Mouse (Mus musculus): ENCODE data around the gene Arfip1. TPM values are rescaled to one million over a fixed set of nuclear protein-coding genes. Genes with fewer than 3 reads are reported as not detected.

The Arfip1 gene
- polyA plus RNA-seq, 1 experiment from 2014 or later = 36.5 TPM

DNA sequence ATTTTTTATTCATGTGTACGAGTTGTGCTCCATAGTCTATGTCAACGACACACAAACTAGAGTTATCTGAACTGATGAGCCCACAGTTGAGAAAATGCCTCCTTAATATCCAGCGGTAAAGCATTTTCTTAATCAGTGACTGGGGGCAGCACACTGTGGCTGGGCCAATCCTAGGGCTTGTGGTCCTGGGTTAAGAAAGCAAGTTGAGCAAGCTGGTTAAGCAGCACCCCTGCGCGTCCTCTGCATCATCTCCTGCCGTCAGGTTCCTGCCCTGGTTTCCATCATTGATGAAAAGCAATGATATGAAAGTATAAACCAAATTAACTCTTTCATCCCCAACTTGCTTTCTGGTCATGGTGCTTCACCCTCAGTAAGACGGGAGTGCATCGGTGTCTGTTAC, 89.8 kb downstream of the Arfip1 start:
- H3K27me3 ChIP-seq (ENCODE audit: control insufficient read depth, insufficient read depth, low read length) = no peaks in the 10 kb centered on the region
- H3K27ac ChIP-seq (ENCODE audit: low read depth, low read length) = no peak overlapping the region
- H3K4me3 ChIP-seq (ENCODE audit: low read depth, low read length) = no peak overlapping the region
- no peak overlapping the region for H3K9ac ChIP-seq (ENCODE audit: low read depth, low read length)
- ATAC-seq (ENCODE audit: low FRiP score) (no peak), DNase-seq (ENCODE audit: low spot score) (no peak)
- H3K9me3 ChIP-seq (ENCODE audit: control insufficient read depth, low read length) = no peaks in the 10 kb centered on the region
- 95% methylated on average over 8 of the region's 8 CpGs for WGBS
- H3K36me3 ChIP-seq (ENCODE audit: control insufficient read depth, insufficient read depth, low read length) = no peaks in the 10 kb centered on the region
- H3K4me1 ChIP-seq (replicated peaks; ENCODE audit: control insufficient read depth, insufficient read depth, low read length) = no peaks in the 10 kb centered on the region
- no peak overlapping the region for H3K4me2 ChIP-seq (replicated peaks; ENCODE audit: low read depth, low read length)

DNA sequence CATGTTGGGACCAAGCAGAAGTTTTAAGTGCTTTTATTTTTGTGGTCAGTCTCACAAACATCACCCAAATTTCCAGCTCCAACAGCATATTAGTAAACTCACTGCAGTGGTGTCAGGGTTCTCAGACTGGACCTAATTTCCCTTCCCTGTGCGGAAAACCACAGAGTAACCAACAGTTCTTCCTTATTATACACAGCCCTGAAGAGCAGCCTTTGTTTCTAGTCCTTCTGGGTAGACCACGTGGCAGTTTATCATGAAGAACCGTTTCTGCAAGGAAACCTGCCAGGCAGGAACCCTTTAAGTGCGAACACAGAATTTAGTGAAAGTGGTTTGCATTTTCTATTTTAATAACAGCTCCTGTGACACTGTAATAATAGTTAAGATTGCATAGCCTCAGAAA, 90.3 kb downstream of the Arfip1 start:
- no peaks in the 10 kb centered on the region for H3K27me3 ChIP-seq (ENCODE audit: control insufficient read depth, insufficient read depth, low read length)
- no peaks in the 10 kb centered on the region for H3K36me3 ChIP-seq (ENCODE audit: control insufficient read depth, insufficient read depth, low read length)
- ATAC-seq (ENCODE audit: low FRiP score) (no peak), DNase-seq (ENCODE audit: low spot score) (no peak)
- no peak overlapping the region for H3K4me2 ChIP-seq (replicated peaks; ENCODE audit: low read depth, low read length)
- no peak overlapping the region for H3K9ac ChIP-seq (ENCODE audit: low read depth, low read length)
- H3K27ac ChIP-seq (ENCODE audit: low read depth, low read length) = no peak overlapping the region
- no peaks in the 10 kb centered on the region for H3K9me3 ChIP-seq (ENCODE audit: control insufficient read depth, low read length)
- H3K4me1 ChIP-seq (replicated peaks; ENCODE audit: control insufficient read depth, insufficient read depth, low read length) = no peaks in the 10 kb centered on the region
- WGBS = 86% methylated on average over 4 of the region's 4 CpGs
- H3K4me3 ChIP-seq (ENCODE audit: low read depth, low read length) = no peak overlapping the region

DNA sequence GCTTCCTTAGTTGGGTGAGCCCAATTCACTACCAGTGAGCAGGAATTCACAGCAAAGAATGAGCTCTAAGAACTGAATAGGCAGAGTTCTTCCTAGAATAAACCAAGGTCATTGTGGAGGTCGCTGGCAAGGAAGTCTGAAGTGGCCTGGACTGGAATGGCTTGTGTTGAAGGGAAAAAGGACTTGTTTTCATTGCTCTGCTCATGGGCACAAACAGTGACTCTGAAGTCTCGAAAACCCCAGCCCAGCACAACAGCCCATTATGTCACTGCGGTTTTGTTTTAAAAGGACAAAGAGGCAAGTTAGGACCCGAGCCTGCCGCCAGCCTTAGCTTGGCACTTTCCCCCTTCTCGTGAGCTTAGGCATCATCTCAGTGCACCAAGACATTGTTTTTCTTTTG, 93.7 kb downstream of the Arfip1 start:
- no peak overlapping the region for H3K27ac ChIP-seq (ENCODE audit: low read depth, low read length)
- ATAC-seq (ENCODE audit: low FRiP score) (no peak), DNase-seq (ENCODE audit: low spot score) (no peak)
- no peak overlapping the region for H3K4me3 ChIP-seq (ENCODE audit: low read depth, low read length)
- no peak overlapping the region for H3K4me2 ChIP-seq (replicated peaks; ENCODE audit: low read depth, low read length)
- H3K9ac ChIP-seq (ENCODE audit: low read depth, low read length) = no peak overlapping the region
- H3K9me3 ChIP-seq (ENCODE audit: control insufficient read depth, low read length) = no peaks in the 10 kb centered on the region
- no peaks in the 10 kb centered on the region for H3K27me3 ChIP-seq (ENCODE audit: control insufficient read depth, insufficient read depth, low read length)
- no peaks in the 10 kb centered on the region for H3K4me1 ChIP-seq (replicated peaks; ENCODE audit: control insufficient read depth, insufficient read depth, low read length)
- H3K36me3 ChIP-seq (ENCODE audit: control insufficient read depth, insufficient read depth, low read length) = no peaks in the 10 kb centered on the region
- whole genome bisulfite sequencing = 40% methylated on average over 6 of the region's 6 CpGs

DNA sequence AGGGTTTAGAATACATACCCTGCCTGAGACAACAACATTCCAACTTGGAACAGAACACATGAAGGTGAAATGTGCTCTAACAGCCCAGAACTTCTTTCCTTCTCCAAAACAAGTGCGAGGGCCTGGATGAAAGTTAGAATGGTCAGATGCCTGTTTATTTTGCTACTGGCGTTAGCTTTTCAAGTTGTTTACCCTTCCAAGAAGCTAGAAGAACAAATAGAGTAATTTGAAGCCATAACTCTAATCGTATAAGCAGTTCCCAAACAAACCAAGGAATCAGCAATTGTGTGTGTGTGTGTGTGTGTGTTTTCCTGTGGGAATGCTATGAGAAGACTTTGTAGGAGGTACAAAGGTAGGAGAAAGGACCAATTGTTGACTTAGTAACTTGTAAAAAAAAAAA, 97.5 kb downstream of the Arfip1 start:
- ATAC-seq (ENCODE audit: low FRiP score) (no peak), DNase-seq (ENCODE audit: low spot score) (no peak)
- H3K4me1 ChIP-seq (replicated peaks; ENCODE audit: control insufficient read depth, insufficient read depth, low read length) = no peaks in the 10 kb centered on the region; the same call in 1 of the 2 replicates
- WGBS = 67% methylated on average over 3 of the region's 3 CpGs
- H3K9me3 ChIP-seq (ENCODE audit: control insufficient read depth, low read length) = no peaks in the 10 kb centered on the region
- H3K36me3 ChIP-seq (ENCODE audit: control insufficient read depth, insufficient read depth, low read length) = no peaks in the 10 kb centered on the region
- no peak overlapping the region for H3K4me2 ChIP-seq (replicated peaks; ENCODE audit: low read depth, low read length)
- no peak overlapping the region for H3K4me3 ChIP-seq (ENCODE audit: low read depth, low read length)
- H3K27me3 ChIP-seq (ENCODE audit: control insufficient read depth, insufficient read depth, low read length) = 0 out of 2 replicates have a peak, but pooled peaks cover 3% of the 10 kb centered on the region
- no peak overlapping the region for H3K27ac ChIP-seq (ENCODE audit: low read depth, low read length)
- no peak overlapping the region for H3K9ac ChIP-seq (ENCODE audit: low read depth, low read length)

- H3K9me3 ChIP-seq (ENCODE audit: control insufficient read depth, low read length) = no peaks in the 10 kb centered on the region
- H3K27me3 ChIP-seq (ENCODE audit: control insufficient read depth, insufficient read depth, low read length) = peaks cover 5% of the 10 kb centered on the region; the same call in 1 of the 2 replicates
- H3K27ac ChIP-seq (ENCODE audit: low read depth, low read length) = no peak overlapping the region
- ATAC-seq (ENCODE audit: low FRiP score) (no peak), DNase-seq (ENCODE audit: low spot score) (no peak)
- H3K4me2 ChIP-seq (replicated peaks; ENCODE audit: low read depth, low read length) = no peak overlapping the region
- H3K9ac ChIP-seq (ENCODE audit: low read depth, low read length) = no peak overlapping the region
- WGBS = 76% methylated on average over 4 of the region's 4 CpGs
- no peak overlapping the region for H3K4me3 ChIP-seq (ENCODE audit: low read depth, low read length)
- no peaks in the 10 kb centered on the region; the same call in 1 of the 2 replicates for H3K4me1 ChIP-seq (replicated peaks; ENCODE audit: control insufficient read depth, insufficient read depth, low read length)
- H3K36me3 ChIP-seq (ENCODE audit: control insufficient read depth, insufficient read depth, low read length) = no peaks in the 10 kb centered on the region
Observed at GRCm38 (mm10) chr3:84484333-84484732, 98.1 kb downstream of the Arfip1 start.

GRCm38 (mm10) chr3:84482121-84482520, 100.3 kb downstream of the Arfip1 start:
- 81% methylated on average over 6 of the region's 6 CpGs for whole genome bisulfite sequencing
- Histone ChIP-seq H3K9ac (ENCODE audit: low read depth, low read length) (no peak overlapping the region), H3K4me2 (replicated peaks; ENCODE audit: low read depth, low read length) (no peak overlapping the region), H3K9me3 (ENCODE audit: control insufficient read depth, low read length) (no peaks in the 10 kb centered on the region), H3K27ac (ENCODE audit: low read depth, low read length) (no peak overlapping the region), H3K36me3 (ENCODE audit: control insufficient read depth, insufficient read depth, low read length) (no peaks in the 10 kb centered on the region), H3K4me1 (replicated peaks; ENCODE audit: control insufficient read depth, insufficient read depth, low read length) (peaks cover 4% of the 10 kb centered on the region; the same call in 1 of the 2 replicates), H3K27me3 (ENCODE audit: control insufficient read depth, insufficient read depth, low read length) (peaks cover 22% of the 10 kb centered on the region), H3K4me3 (ENCODE audit: low read depth, low read length) (no peak overlapping the region)
- DNase-seq (ENCODE audit: low spot score) (no peak), ATAC-seq (ENCODE audit: low FRiP score) (no peak)

DNA sequence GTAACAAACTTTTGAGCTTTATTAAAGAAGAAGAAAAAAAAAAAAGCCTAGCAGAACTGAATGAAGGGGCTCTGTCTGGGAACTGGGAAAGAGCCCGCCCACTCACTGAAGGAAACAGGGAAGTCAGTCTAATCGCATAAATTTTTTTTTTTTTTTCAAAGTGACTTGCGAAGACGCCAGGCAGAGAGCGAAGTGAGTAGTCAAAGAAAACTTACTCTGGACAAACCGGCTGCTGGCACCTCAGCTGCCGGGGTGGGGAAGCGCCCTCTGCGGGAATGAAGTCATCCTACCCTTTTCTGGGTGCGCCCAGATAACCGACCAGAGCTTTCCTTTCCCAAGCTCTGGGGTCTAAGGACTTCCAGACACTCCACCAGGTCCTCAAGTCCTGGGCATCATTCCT, 101.3 kb downstream of the Arfip1 start:
- peaks cover 4% of the 10 kb centered on the region; the same call in 1 of the 2 replicates for H3K4me1 ChIP-seq (replicated peaks; ENCODE audit: control insufficient read depth, insufficient read depth, low read length)
- no peak overlapping the region for H3K27ac ChIP-seq (ENCODE audit: low read depth, low read length)
- WGBS = 2% methylated on average over 11 of the region's 11 CpGs
- peak; percentile 60 for DNase-seq (ENCODE audit: low spot score)
- no peak for ATAC-seq (ENCODE audit: low FRiP score)
- H3K9ac ChIP-seq (ENCODE audit: low read depth, low read length) = no peak overlapping the region
- H3K4me3 ChIP-seq (ENCODE audit: low read depth, low read length) = peak overlapping the region; percentile 60; the same call in 1 of the 2 replicates
- peaks cover 22% of the 10 kb centered on the region for H3K27me3 ChIP-seq (ENCODE audit: control insufficient read depth, insufficient read depth, low read length)
- H3K4me2 ChIP-seq (replicated peaks; ENCODE audit: low read depth, low read length) = peak overlapping the region; percentile 99
- H3K36me3 ChIP-seq (ENCODE audit: control insufficient read depth, insufficient read depth, low read length) = no peaks in the 10 kb centered on the region
- no peaks in the 10 kb centered on the region for H3K9me3 ChIP-seq (ENCODE audit: control insufficient read depth, low read length)

GRCm38 (mm10) chr3:84480006-84480897, 102.2 kb downstream of the Arfip1 start, which contains the start of gene Fhdc1:
Fhdc1 (minus strand) TSS chr3:84480429.
- ATAC-seq (ENCODE audit: low FRiP score) (peak; percentile 73), DNase-seq (ENCODE audit: low spot score) (peak; percentile 74)
- peaks cover 22% of the 10 kb centered on the region for H3K27me3 ChIP-seq (ENCODE audit: control insufficient read depth, insufficient read depth, low read length)
- peak within 1 kb of the TSS; percentile 99 for H3K4me2 ChIP-seq (replicated peaks; ENCODE audit: low read depth, low read length)
- peak within 1 kb of the TSS; percentile 60 for H3K4me3 ChIP-seq (ENCODE audit: low read depth, low read length)
- H3K9me3 ChIP-seq (ENCODE audit: control insufficient read depth, low read length) = no peaks in the 10 kb centered on the region
- peaks cover 4% of the 10 kb centered on the region; the same call in 1 of the 2 replicates for H3K4me1 ChIP-seq (replicated peaks; ENCODE audit: control insufficient read depth, insufficient read depth, low read length)
- under 1% methylated on average over 55 of the region's 82 CpGs for WGBS
- H3K27ac ChIP-seq (ENCODE audit: low read depth, low read length) = no peak within 1 kb of the TSS
- H3K9ac ChIP-seq (ENCODE audit: low read depth, low read length) = peak within 1 kb of the TSS; percentile 59
- no peaks in the 10 kb centered on the region for H3K36me3 ChIP-seq (ENCODE audit: control insufficient read depth, insufficient read depth, low read length)
